Mouse (Mus musculus): Measurements from ENCODE around the gene Ykt6. TPM values are rescaled to one million over a fixed set of nuclear protein-coding genes. Genes with fewer than 3 reads are reported as not detected.
"Not testable (repeated sequence)": the region's sequence is repeated elsewhere in the genome, so short reads cannot be mapped to it uniquely, and the experiment has no call there.

Ykt6 gene
- polyA plus RNA-seq, 1 experiment from 2014 or later, result 57.9 TPM

- peaks cover 15% of the 10 kb centered on the region for H3K27me3 ChIP-seq
- H3K9me3 ChIP-seq, result no peaks in the 10 kb centered on the region
- peak; percentile 72 for ATAC-seq (ENCODE audit: low FRiP score, low read depth)
- H3K4me1 ChIP-seq, result peaks cover 16% of the 10 kb centered on the region
- no peak overlapping the region for H3K9ac ChIP-seq (replicated peaks)
- no peak overlapping the region for H3K4me3 ChIP-seq
- H3K4me2 ChIP-seq (replicated peaks), result no peak overlapping the region
- 12% methylated on average over 8 of the region's 8 CpGs for WGBS
- H3K36me3 ChIP-seq, result no peaks in the 10 kb centered on the region
- H3K27ac ChIP-seq (replicated peaks), result peak overlapping the region; percentile 54
Observed at GRCm38 (mm10) chr11:5999832-6000771, 44.6 kb downstream of the Ykt6 start.

DNA sequence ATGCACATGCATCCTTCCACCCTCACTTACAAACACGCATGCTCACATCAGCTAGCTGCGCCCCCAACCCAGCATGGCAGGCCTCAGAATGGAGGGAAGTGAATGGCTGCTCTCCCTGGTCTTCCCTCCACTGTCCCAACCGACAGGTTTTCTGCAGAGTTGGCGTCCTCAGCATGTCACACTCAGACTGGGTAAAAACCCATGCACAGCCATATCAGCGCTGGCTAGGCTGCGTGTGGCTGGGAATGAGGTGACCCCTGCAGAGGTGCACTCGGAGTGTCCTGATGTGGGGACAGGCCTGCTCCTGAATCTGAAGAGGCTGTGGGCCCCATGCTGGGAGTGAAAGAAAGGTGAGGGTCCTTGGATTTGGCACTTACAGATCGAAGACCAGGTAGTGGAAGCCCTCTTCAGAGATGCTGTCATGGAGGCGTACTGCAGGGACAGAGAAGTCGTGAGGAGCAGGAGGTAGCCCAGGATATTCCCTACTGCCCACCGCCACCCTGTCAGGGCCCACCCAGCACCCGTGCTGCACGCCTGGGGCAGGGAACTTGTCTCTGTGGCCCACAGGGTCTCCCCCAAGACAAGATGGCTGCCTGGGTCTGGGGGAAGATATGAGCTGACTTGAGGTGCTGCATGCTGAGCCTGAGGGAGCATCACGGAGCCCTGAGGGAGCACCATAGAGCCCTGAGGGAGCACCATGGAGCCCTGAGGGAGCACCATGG, 45.6 kb downstream of the Ykt6 start:
- no peak for ATAC-seq (ENCODE audit: low FRiP score, low read depth)
- Histone ChIP-seq H3K4me3 (no peak overlapping the region), H3K4me2 (replicated peaks) (no peak overlapping the region), H3K4me1 (peaks cover 16% of the 10 kb centered on the region), H3K27ac (replicated peaks) (peak overlapping the region; percentile 54), H3K9me3 (no peaks in the 10 kb centered on the region), H3K36me3 (no peaks in the 10 kb centered on the region), H3K27me3 (peaks cover 19% of the 10 kb centered on the region), H3K9ac (replicated peaks) (no peak overlapping the region)
- WGBS, result 80% methylated on average over 14 of the region's 14 CpGs

DNA sequence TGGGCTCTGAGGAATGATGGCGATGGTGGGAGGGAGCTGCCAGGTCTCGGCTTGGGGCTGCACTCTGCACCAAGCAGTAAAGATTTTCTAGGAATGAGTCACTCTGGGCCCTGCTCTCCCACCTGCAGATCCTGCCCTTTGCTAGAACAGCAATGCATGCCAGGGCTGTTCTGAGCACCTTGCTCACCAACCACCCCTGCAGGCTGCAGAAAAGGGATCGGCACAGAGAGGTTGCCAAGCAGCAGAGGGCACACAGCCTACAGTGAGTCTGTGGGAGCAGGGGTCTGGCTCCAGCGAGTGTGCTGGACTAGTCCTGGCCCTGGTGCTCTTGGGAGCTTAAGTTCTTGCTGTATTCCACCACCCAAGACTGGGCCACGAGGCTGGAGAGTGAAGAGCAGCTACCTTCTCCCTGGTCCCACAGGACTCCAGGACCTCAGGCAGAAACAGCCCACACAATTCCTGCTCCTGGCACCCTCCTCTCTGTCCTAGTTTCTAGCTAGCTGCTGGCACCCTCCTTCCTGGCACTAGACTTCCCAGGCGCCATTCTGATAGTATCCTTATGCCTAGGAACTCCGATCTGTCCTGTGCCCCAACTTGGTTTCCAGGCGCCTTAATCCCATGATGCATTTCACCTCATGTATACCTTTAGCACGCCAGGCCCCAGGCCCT, 46.6 kb downstream of the Ykt6 start:
- 80% methylated on average over 9 of the region's 9 CpGs for WGBS
- H3K27ac ChIP-seq (replicated peaks), result no peak overlapping the region
- no peak overlapping the region for H3K4me3 ChIP-seq
- H3K9ac ChIP-seq (replicated peaks), result no peak overlapping the region
- H3K4me2 ChIP-seq (replicated peaks), result no peak overlapping the region
- ATAC-seq (ENCODE audit: low FRiP score, low read depth), result no peak
- H3K9me3 ChIP-seq, result no peaks in the 10 kb centered on the region
- no peaks in the 10 kb centered on the region for H3K36me3 ChIP-seq
- H3K27me3 ChIP-seq, result peaks cover 19% of the 10 kb centered on the region
- H3K4me1 ChIP-seq, result peaks cover 16% of the 10 kb centered on the region

DNA sequence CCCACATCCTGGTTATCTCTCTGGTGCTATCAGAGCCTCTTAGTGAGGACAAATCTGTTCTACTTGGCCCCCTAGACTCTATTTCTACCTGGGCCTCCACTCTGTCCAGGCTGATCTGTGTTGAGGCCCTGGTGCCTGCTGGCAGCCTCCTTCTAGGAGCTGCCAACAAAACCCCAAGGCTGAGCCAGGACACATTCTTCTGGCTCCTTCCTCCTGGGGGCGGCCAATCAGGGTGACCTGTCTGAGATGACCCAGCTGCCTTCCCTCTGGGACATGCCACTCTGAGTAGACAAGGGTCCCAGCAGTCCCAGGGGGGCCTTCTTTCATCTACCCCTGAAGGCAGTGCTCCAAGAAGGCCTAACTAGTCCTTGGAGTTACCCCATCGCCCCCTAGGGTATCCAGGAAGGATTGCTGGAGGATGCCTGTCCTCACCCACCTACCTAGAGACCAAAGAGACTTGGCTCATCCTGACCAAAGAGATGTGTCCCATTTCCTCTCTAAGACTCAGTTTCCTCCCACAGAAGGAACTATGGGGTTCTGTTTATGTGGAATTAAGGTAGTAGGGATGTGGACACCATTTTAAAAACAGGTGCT, 47.6 kb downstream of the Ykt6 start:
- no peak overlapping the region for H3K4me3 ChIP-seq
- H3K4me1 ChIP-seq, result peaks cover 16% of the 10 kb centered on the region
- peaks cover 24% of the 10 kb centered on the region for H3K27me3 ChIP-seq
- no peaks in the 10 kb centered on the region for H3K9me3 ChIP-seq
- ATAC-seq (ENCODE audit: low FRiP score, low read depth), result no peak
- 45% methylated on average over 2 of the region's 2 CpGs for WGBS
- H3K9ac ChIP-seq (replicated peaks), result no peak overlapping the region
- H3K27ac ChIP-seq (replicated peaks), result no peak overlapping the region
- no peaks in the 10 kb centered on the region for H3K36me3 ChIP-seq
- no peak overlapping the region for H3K4me2 ChIP-seq (replicated peaks)

- WGBS, result 56% methylated on average over 1 of the region's 4 CpGs
- not testable (repeated sequence) for H3K36me3 ChIP-seq; H3K9me3 ChIP-seq; H3K9ac ChIP-seq (replicated peaks); H3K4me2 ChIP-seq (replicated peaks); ATAC-seq (ENCODE audit: low FRiP score, low read depth); H3K27ac ChIP-seq (replicated peaks); H3K4me3 ChIP-seq; H3K4me1 ChIP-seq
- peaks cover 29% of the 10 kb centered on the region for H3K27me3 ChIP-seq
Observed at GRCm38 (mm10) chr11:6005374-6006043, 50.0 kb downstream of the Ykt6 start.

- not testable (repeated sequence) for H3K9ac ChIP-seq (replicated peaks); H3K27ac ChIP-seq (replicated peaks); ATAC-seq (ENCODE audit: low FRiP score, low read depth); H3K36me3 ChIP-seq; H3K9me3 ChIP-seq; H3K4me1 ChIP-seq
- WGBS, result 5% methylated on average over 43 of the region's 44 CpGs
- H3K4me3 ChIP-seq, result peak overlapping the region; percentile 42
- peaks cover 29% of the 10 kb centered on the region for H3K27me3 ChIP-seq
- H3K4me2 ChIP-seq (replicated peaks), result peak overlapping the region; percentile 54
Observed at GRCm38 (mm10) chr11:6006351-6007009, 51.0 kb downstream of the Ykt6 start.

- WGBS, result 4% methylated on average over 21 of the region's 49 CpGs
- peak overlapping the region; percentile 54 for H3K4me2 ChIP-seq (replicated peaks)
- peak overlapping the region; percentile 42 for H3K4me3 ChIP-seq
- not testable (repeated sequence) for H3K4me1 ChIP-seq; H3K36me3 ChIP-seq; H3K9me3 ChIP-seq; H3K27ac ChIP-seq (replicated peaks)
- H3K9ac ChIP-seq (replicated peaks), result 0 out of 2 replicates have a peak overlapping the region, but pooled peaks have one; percentile 21
- peak; percentile 87 for ATAC-seq (ENCODE audit: low FRiP score, low read depth)
- peaks cover 29% of the 10 kb centered on the region for H3K27me3 ChIP-seq
Observed at GRCm38 (mm10) chr11:6007010-6007778, 51.7 kb downstream of the Ykt6 start.

DNA sequence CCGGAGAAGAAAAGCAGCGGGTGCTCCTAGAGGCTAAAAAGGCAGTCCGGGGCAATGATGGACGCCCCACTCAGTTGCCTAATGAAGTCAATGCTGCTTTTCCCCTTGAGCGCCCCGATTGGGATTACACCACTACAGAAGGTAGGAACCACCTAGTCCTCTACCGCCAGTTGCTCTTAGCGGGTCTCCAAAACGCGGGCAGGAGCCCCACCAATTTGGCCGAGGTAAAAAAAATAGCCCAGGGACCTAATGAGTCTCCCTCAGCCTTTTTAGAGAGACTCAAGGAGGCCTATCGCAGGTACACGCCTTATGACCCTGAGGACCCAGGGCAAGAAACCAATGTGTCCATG, 52.3 kb downstream of the Ykt6 start:
- Histone ChIP-seq H3K4me3 (peak overlapping the region; percentile 35), H3K9ac (replicated peaks) (0 out of 2 replicates have a peak overlapping the region, but pooled peaks have one; percentile 21), H3K27me3 (peaks cover 29% of the 10 kb centered on the region), H3K4me2 (replicated peaks) (peak overlapping the region; percentile 49)
- 20% methylated on average over 13 of the region's 13 CpGs for WGBS
- not testable (repeated sequence) for H3K9me3 ChIP-seq; ATAC-seq (ENCODE audit: low FRiP score, low read depth); H3K4me1 ChIP-seq; H3K36me3 ChIP-seq; H3K27ac ChIP-seq (replicated peaks)

GRCm38 (mm10) chr11:6010751-6011482, 55.4 kb downstream of the Ykt6 start:
- H3K4me1 ChIP-seq; H3K9me3 ChIP-seq; H3K4me2 ChIP-seq (replicated peaks); ATAC-seq (ENCODE audit: low FRiP score, low read depth); H3K36me3 ChIP-seq; H3K9ac ChIP-seq (replicated peaks); H3K27me3 ChIP-seq; H3K27ac ChIP-seq (replicated peaks); H3K4me3 ChIP-seq: not testable (repeated sequence)
- WGBS, result 90% methylated on average over 3 of the region's 18 CpGs

DNA sequence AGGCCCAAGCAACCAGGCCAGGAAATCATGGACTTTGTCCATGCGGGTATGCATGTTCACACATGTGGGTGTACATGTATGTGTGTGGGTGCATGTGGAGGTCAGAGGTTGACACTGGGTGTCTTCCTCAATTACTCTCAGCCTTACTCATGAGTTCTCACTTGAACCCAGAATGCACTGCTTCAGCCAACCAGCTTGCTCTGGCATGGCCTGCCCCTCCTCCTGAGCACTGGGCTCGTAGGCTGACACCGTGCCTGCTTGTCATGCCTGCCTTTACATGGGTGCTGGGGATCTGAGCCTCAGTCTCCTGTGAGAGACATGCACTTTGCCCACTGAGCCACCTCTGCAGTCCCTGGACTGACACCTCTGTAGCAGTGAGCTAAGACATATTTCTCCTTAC, 56.4 kb downstream of the Ykt6 start:
- no peaks in the 10 kb centered on the region for H3K36me3 ChIP-seq
- H3K27ac ChIP-seq (replicated peaks), result no peak overlapping the region
- no peak overlapping the region for H3K9ac ChIP-seq (replicated peaks)
- ATAC-seq (ENCODE audit: low FRiP score, low read depth), result no peak
- no peak overlapping the region for H3K4me3 ChIP-seq
- H3K4me1 ChIP-seq, result no peaks in the 10 kb centered on the region
- H3K27me3 ChIP-seq, result peaks cover 10% of the 10 kb centered on the region
- 94% methylated on average over 3 of the region's 3 CpGs for WGBS
- no peaks in the 10 kb centered on the region for H3K9me3 ChIP-seq
- no peak overlapping the region for H3K4me2 ChIP-seq (replicated peaks)
